Mouse (Mus musculus) right cerebral cortex, postnatal 10 days (tissue): ENCODE results near the gene Glis1.
"Not testable (repeated sequence)": the region's sequence is repeated elsewhere in the genome, so short reads cannot be mapped to it uniquely, and the experiment has no call there.

ENCODE experiments used
- DNase-seq, 2 experiments: peaks; one replicate each; pipeline ENCODE4 v3.0.0; 2021; ENCODE audit warnings: low spot score in 2 of 2

Gene Glis1

GRCm38 (mm10) chr4:107576742-107577141 lies 142.4 kb downstream of the Glis1 start:
- DNase-seq, result peak; percentile 66 to 71

- DNase-seq, result no peak
These were observed 142.9 kb downstream of the Glis1 start for GRCm38 (mm10) chr4:107577146-107577839.

GRCm38 (mm10) chr4:107580883-107581282 lies 146.5 kb downstream of the Glis1 start:
- DNase-seq, result no peak

GRCm38 (mm10) chr4:107586391-107586790 lies 152.0 kb downstream of the Glis1 start:
- DNase-seq, result no peak

GRCm38 (mm10) chr4:107588637-107589036 lies 154.2 kb downstream of the Glis1 start:
- no peak for DNase-seq

- no peak for DNase-seq
These were observed 154.7 kb downstream of the Glis1 start for GRCm38 (mm10) chr4:107589046-107589445.

- DNase-seq, result no peak
These were observed 156.6 kb downstream of the Glis1 start for GRCm38 (mm10) chr4:107590805-107591534.

- no peak for DNase-seq
These were observed 159.0 kb downstream of the Glis1 start for GRCm38 (mm10) chr4:107593426-107593825.

GRCm38 (mm10) chr4:107597226-107597897 lies 163.0 kb downstream of the Glis1 start:
- no peak for DNase-seq

- DNase-seq, result no peak
These were observed 163.6 kb downstream of the Glis1 start for GRCm38 (mm10) chr4:107597898-107598580.

GRCm38 (mm10) chr4:107598581-107598958 lies 164.2 kb downstream of the Glis1 start:
- DNase-seq, result not testable (repeated sequence)

- DNase-seq, result no peak
These were observed 167.9 kb downstream of the Glis1 start for GRCm38 (mm10) chr4:107602284-107602683.

GRCm38 (mm10) chr4:107602787-107603186 lies 168.4 kb downstream of the Glis1 start:
- DNase-seq, result peak in 1 of 2 experiments; percentile 42

GRCm38 (mm10) chr4:107603208-107603607 lies 168.8 kb downstream of the Glis1 start:
- no peak for DNase-seq

GRCm38 (mm10) chr4:107605964-107606602 lies 171.7 kb downstream of the Glis1 start:
- no peak for DNase-seq

- no peak for DNase-seq
These were observed 175.4 kb downstream of the Glis1 start for GRCm38 (mm10) chr4:107609775-107610174.

GRCm38 (mm10) chr4:107611888-107612650 lies 177.7 kb downstream of the Glis1 start:
- no peak for DNase-seq

- no peak for DNase-seq
These were observed 183.3 kb downstream of the Glis1 start for GRCm38 (mm10) chr4:107617596-107618230.

- DNase-seq, result no peak
These were observed 185.1 kb downstream of the Glis1 start for GRCm38 (mm10) chr4:107619487-107619886.

- no peak for DNase-seq
These were observed 187.0 kb downstream of the Glis1 start for GRCm38 (mm10) chr4:107621366-107621765.
